ENCODE assay signal across 9 mouse cellular contexts in genomic region chr3:122413729-122414561, GRCm38 (mm10).
A peak's percentile ranks its signal among the peaks of the same experiment; 100 is the strongest.
DNase-seq lines count a peak whose midpoint lies in the region; ATAC-seq and TF ChIP-seq lines count a peak whose summit lies in the region.
"Had no signal": no experiment of that assay in that cellular context is flagged by ENCODE, and none has a peak within 500 bp of the region (broad histone marks: within the 10 kb centered on the region; RNA-seq: fewer than 3 reads in every experiment).

No protein-coding gene starts in this region.

- no peak for TF ChIP-seq EP300 in CH12.LX (IDR thresholded peaks at IDR 0.05; ENCODE audit: low read length)

- no peak for TF ChIP-seq CTCF in CH12.LX (conservative IDR thresholded peaks at IDR 0.05 in 1 of 2, IDR thresholded peaks at IDR 0.05 in 1 of 2; ENCODE audit: low read depth in 2 of 2, low read length in 2 of 2)
- no peak for TF ChIP-seq CTCF in kidney, postnatal 0 days (IDR thresholded peaks at IDR 0.05; ENCODE audit: low read depth)

- H3K4me1 ChIP-seq in CH12.LX (ENCODE audit: control insufficient read depth in 1 of 2, insufficient read depth in 2 of 2), result peaks cover 8 to 53% of the 10 kb centered on the region in 2 experiments
- H3K4me1 ChIP-seq in kidney, postnatal 0 days (replicated peaks; ENCODE audit: insufficient read depth, low read length), result no peaks in the 10 kb centered on the region
- peaks cover 19% of the 10 kb centered on the region for H3K4me1 ChIP-seq in midbrain, embryonic 12.5 days

- H3K4me3 ChIP-seq in CH12.LX (replicated peaks in 1 of 3; ENCODE audit: low read depth in 2 of 3, low read length in 2 of 3, poor library complexity in 1 of 3), result no peak overlapping the region
- H3K4me3 ChIP-seq in kidney, postnatal 0 days (replicated peaks; ENCODE audit: low read depth, low read length), result no peak overlapping the region
- no peak overlapping the region for H3K4me3 ChIP-seq in midbrain, embryonic 12.5 days

- ATAC-seq in frontal cortex, adult (ENCODE audit: low TSS enrichment), result peak; percentile 55
- no peak for ATAC-seq in kidney, postnatal 0 days (replicated peaks; ENCODE audit: low FRiP score, low read depth)
- no peak for ATAC-seq in midbrain, embryonic 12.5 days (ENCODE audit: low FRiP score, low read depth)

- TF ChIP-seq RAD21 in CH12.LX (IDR thresholded peaks at IDR 0.05; ENCODE audit: low read depth, low read length), result no peak

- no peaks in the 10 kb centered on the region for H3K9me3 ChIP-seq in CH12.LX (replicated peaks; ENCODE audit: low read length)
- no peaks in the 10 kb centered on the region for H3K9me3 ChIP-seq in kidney, postnatal 0 days (replicated peaks; ENCODE audit: low read length)
- H3K9me3 ChIP-seq in midbrain, embryonic 12.5 days, result no peaks in the 10 kb centered on the region

- no peak overlapping the region for H3K4me2 ChIP-seq in CH12.LX (ENCODE audit: insufficient read depth, low read depth, poor library complexity, severe bottlenecking)
- peak overlapping the region; percentile 10 for H3K4me2 ChIP-seq in kidney, postnatal 0 days (ENCODE audit: low read length)
- H3K4me2 ChIP-seq in midbrain, embryonic 12.5 days (replicated peaks), result peak overlapping the region; percentile 38

- WGBS in kidney, postnatal 0 days, result 15% methylated on average over 17 of the region's 17 CpGs
- 27% methylated on average over 17 of the region's 17 CpGs for WGBS in midbrain, embryonic 12.5 days

- H3K36me3 ChIP-seq in CH12.LX (replicated peaks in 1 of 2; ENCODE audit: control insufficient read depth in 1 of 2, insufficient read depth in 1 of 2, low read length in 1 of 2), result no peaks in the 10 kb centered on the region
- no peaks in the 10 kb centered on the region for H3K36me3 ChIP-seq in kidney, postnatal 0 days (ENCODE audit: insufficient read depth, low read length)
- H3K36me3 ChIP-seq in midbrain, embryonic 12.5 days, result no peaks in the 10 kb centered on the region

- no peak overlapping the region for H3K9ac ChIP-seq in CH12.LX (ENCODE audit: insufficient read depth, low read depth)
- no peak overlapping the region for H3K9ac ChIP-seq in kidney, postnatal 0 days (ENCODE audit: low read depth, low read length)
- H3K9ac ChIP-seq in midbrain, embryonic 12.5 days (replicated peaks), result no peak overlapping the region
- H3K9ac ChIP-seq: liver, embryonic 14.5 days had no signal

- peak; percentile 46 for DNase-seq in embryo, embryonic 11 days
- no peak for DNase-seq in embryo, embryonic 10.5 days (ENCODE audit: low spot score)
- no peak for DNase-seq in CH12.LX (ENCODE audit: extremely low read depth)
- no peak for DNase-seq in kidney, postnatal 0 days (ENCODE audit: low spot score)
- DNase-seq in T-cell, adult 2 months (ENCODE audit: low spot score), result no peak
- DNase-seq in spleen, postnatal 36 days (ENCODE audit: low spot score in 2 of 2), result no peak

- H3K79me2 ChIP-seq in CH12.LX (replicated peaks; ENCODE audit: control insufficient read depth, extremely low read depth, insufficient read depth, poor library complexity, severe bottlenecking), result no peaks in the 10 kb centered on the region

- TF ChIP-seq POLR2A in CH12.LX (IDR thresholded peaks at IDR 0.05; ENCODE audit: low read depth, low read length), result no peak

- in situ Hi-C loops in CH12.LX (cut with MboI; ENCODE audit: low pct_ligation_motif_present, low pct_unique_long_range_greater_than_20kb, low sequenced_read_pairs), result no loop called here

- no peak overlapping the region for H3K27ac ChIP-seq in CH12.LX (ENCODE audit: insufficient read depth, low read depth)
- no peak overlapping the region for H3K27ac ChIP-seq in kidney, postnatal 0 days
- no peak overlapping the region for H3K27ac ChIP-seq in midbrain, embryonic 12.5 days (replicated peaks)
- H3K27ac ChIP-seq: liver, embryonic 14.5 days had no signal

- H3K27me3 ChIP-seq in CH12.LX (replicated peaks), result no peaks in the 10 kb centered on the region
- no peaks in the 10 kb centered on the region for H3K27me3 ChIP-seq in kidney, postnatal 0 days (ENCODE audit: insufficient read depth, low read length)
- peaks cover 18% of the 10 kb centered on the region for H3K27me3 ChIP-seq in midbrain, embryonic 12.5 days

- dilution Hi-C loops in CH12.LX (cut with MboI; ENCODE audit: extremely low pct_ligation_motif_present, extremely low pct_unique_long_range_greater_than_20kb, low sequenced_read_pairs), result no loop called here

TF ChIP-seq in CH12.LX, 34 proteins besides CTCF, POLR2A, EP300 and RAD21:
- TF ChIP-seq NRF1 (IDR thresholded peaks at IDR 0.05; ENCODE audit: low read depth, low read length) (0 out of 2 replicates have a peak, but pooled peaks have one; percentile 42), MAZ (IDR thresholded peaks at IDR 0.05; ENCODE audit: low read depth, low read length) (no peak), E2F4 (IDR thresholded peaks at IDR 0.05; ENCODE audit: insufficient replicate concordance, low read depth, low read length) (no peak), HCFC1 (IDR thresholded peaks at IDR 0.05; ENCODE audit: low read depth, low read length) (no peak), ZKSCAN1 (IDR thresholded peaks at IDR 0.05; ENCODE audit: borderline replicate concordance, low read depth, low read length) (no peak), KAT2A (IDR thresholded peaks at IDR 0.05; ENCODE audit: insufficient replicate concordance, low read length) (no peak), TCF12 (IDR thresholded peaks at IDR 0.05; ENCODE audit: low read depth, low read length) (no peak)
